Mouse (Mus musculus) heart, embryonic 16.5 days (tissue): ENCODE data around the gene Nmu. TPM values are rescaled to one million over a fixed set of nuclear protein-coding genes. Genes with fewer than 3 reads are reported as not detected.

Source experiments
- ATAC-seq: fragments of 200-750 bp; cut with Nextera tagmentation; replicated peaks from 2 replicates; pipeline ENCODE4 v1.8.0; 2017; ENCODE audit warnings: moderate number of reproducible peaks; ENCODE audit not compliant: insufficient read depth, low FRiP score; ENCODE audit errors: extremely low read depth
- H3K27ac ChIP-seq: fragments of 300-500 bp; sonication (generic); 2 replicates; pipeline ENCODE4 v1.5.1; 2014; ENCODE audit warnings: mild to moderate bottlenecking, low read length, control low read depth, moderate library complexity
- H3K27me3 ChIP-seq: fragments of 300-500 bp; sonication (generic); 2 replicates; pipeline ENCODE4 v1.6.1; 2014; ENCODE audit warnings: low read length, mixed read lengths; ENCODE audit not compliant: control insufficient read depth, insufficient read depth
- H3K36me3 ChIP-seq: fragments of 300-500 bp; sonication (generic); 2 replicates; pipeline ENCODE4 v1.6.1; 2014; ENCODE audit not compliant: control insufficient read depth, insufficient read depth
- H3K4me1 ChIP-seq: fragments of 300-500 bp; sonication (generic); 2 replicates; pipeline ENCODE4 v1.6.1; 2014; ENCODE audit warnings: low read length, mixed read lengths; ENCODE audit not compliant: control insufficient read depth, insufficient read depth
- H3K4me2 ChIP-seq: fragments of 300-500 bp; sonication (generic); 2 replicates; pipeline ENCODE4 v1.6.1; 2014; ENCODE audit warnings: low read depth, mild to moderate bottlenecking, control low read depth, low read length
- H3K4me3 ChIP-seq: fragments of 300-500 bp; sonication (generic); 2 replicates; pipeline ENCODE4 v1.5.1; 2014; ENCODE audit warnings: mild to moderate bottlenecking, control low read depth, low read length
- H3K9ac ChIP-seq: fragments of 300-500 bp; sonication (generic); 2 replicates; pipeline ENCODE4 v1.6.1; 2014; ENCODE audit warnings: low read length, control low read depth
- H3K9me3 ChIP-seq: fragments of 300-500 bp; sonication (generic); replicated peaks from 2 replicates; pipeline ENCODE4 v1.6.1; 2016; ENCODE audit warnings: low read length; ENCODE audit not compliant: control insufficient read depth
- WGBS: fragments of 180-500 bp; shearing (Covaris S2); extraction: QIAGEN DNeasy Blood & Tissue Kit; methylation state at CpG from one replicate; pipeline ENCODE4 v1.1.7; 2014; 5-methylcytosine and 5-hydroxymethylcytosine counted together
- polyA plus RNA-seq: library from polyadenylated mRNA; unstranded; fragments of >200 nt; fragmentation: Nextera tagmentation; extraction: Ambion mirVana; gene quantifications from 2 replicates; pipeline ENCODE4 v1.2.1, GENCODE M21; 2015

Nmu gene
- polyA plus RNA-seq, 1 experiment from 2014 or later: not detected

- no peaks in the 10 kb centered on the region for H3K9me3 ChIP-seq
- H3K4me3 ChIP-seq: no peak overlapping the region
- H3K36me3 ChIP-seq: no peaks in the 10 kb centered on the region
- H3K4me1 ChIP-seq: 0 out of 2 replicates have a peak, but pooled peaks cover 3% of the 10 kb centered on the region
- H3K9ac ChIP-seq: no peak overlapping the region
- no peak overlapping the region for H3K27ac ChIP-seq
- WGBS: 50% methylated on average over 5 of the region's 5 CpGs
- no peak for ATAC-seq
- H3K27me3 ChIP-seq: peaks cover 13% of the 10 kb centered on the region
- H3K4me2 ChIP-seq: no peak overlapping the region
Observed at GRCm38 (mm10) chr5:76365406-76365805, 1.8 kb upstream of the Nmu start.

GRCm38 (mm10) chr5:76360786-76361185, 2.8 kb downstream of the Nmu start:
- Histone ChIP-seq H3K27ac (no peak overlapping the region), H3K27me3 (peaks cover 13% of the 10 kb centered on the region), H3K9me3 (no peaks in the 10 kb centered on the region), H3K4me1 (0 out of 2 replicates have a peak, but pooled peaks cover 3% of the 10 kb centered on the region), H3K9ac (no peak overlapping the region), H3K4me2 (no peak overlapping the region), H3K36me3 (no peaks in the 10 kb centered on the region), H3K4me3 (no peak overlapping the region)
- WGBS: 76% methylated on average over 4 of the region's 4 CpGs
- ATAC-seq: no peak

- Histone ChIP-seq H3K4me2 (no peak overlapping the region), H3K9me3 (no peaks in the 10 kb centered on the region), H3K9ac (no peak overlapping the region), H3K36me3 (no peaks in the 10 kb centered on the region), H3K27ac (no peak overlapping the region), H3K4me3 (no peak overlapping the region), H3K4me1 (0 out of 2 replicates have a peak, but pooled peaks cover 3% of the 10 kb centered on the region), H3K27me3 (peaks cover 13% of the 10 kb centered on the region)
- no peak for ATAC-seq
- WGBS: 71% methylated on average over 1 of the region's 1 CpGs
Observed at GRCm38 (mm10) chr5:76360057-76360456, 3.5 kb downstream of the Nmu start.

- no peak overlapping the region for H3K4me2 ChIP-seq
- 72% methylated on average over 7 of the region's 7 CpGs for WGBS
- no peak overlapping the region for H3K9ac ChIP-seq
- H3K4me1 ChIP-seq: no peaks in the 10 kb centered on the region
- H3K27me3 ChIP-seq: no peaks in the 10 kb centered on the region
- no peaks in the 10 kb centered on the region for H3K36me3 ChIP-seq
- no peaks in the 10 kb centered on the region for H3K9me3 ChIP-seq
- no peak overlapping the region for H3K27ac ChIP-seq
- no peak for ATAC-seq
- H3K4me3 ChIP-seq: no peak overlapping the region
Observed at GRCm38 (mm10) chr5:76351953-76352611, 11.5 kb downstream of the Nmu start.

GRCm38 (mm10) chr5:76351537-76351936, 12.1 kb downstream of the Nmu start:
- no peak for ATAC-seq
- Histone ChIP-seq H3K4me3 (no peak overlapping the region), H3K4me2 (no peak overlapping the region), H3K9ac (no peak overlapping the region), H3K36me3 (no peaks in the 10 kb centered on the region), H3K27me3 (no peaks in the 10 kb centered on the region), H3K9me3 (no peaks in the 10 kb centered on the region), H3K4me1 (no peaks in the 10 kb centered on the region), H3K27ac (no peak overlapping the region)
- 69% methylated on average over 5 of the region's 5 CpGs for WGBS

- Histone ChIP-seq H3K9ac (no peak overlapping the region), H3K4me2 (no peak overlapping the region), H3K36me3 (no peaks in the 10 kb centered on the region), H3K9me3 (no peaks in the 10 kb centered on the region), H3K4me3 (no peak overlapping the region), H3K27ac (no peak overlapping the region), H3K4me1 (no peaks in the 10 kb centered on the region), H3K27me3 (no peaks in the 10 kb centered on the region)
- no peak for ATAC-seq
- WGBS: 65% methylated on average over 2 of the region's 2 CpGs
Observed at GRCm38 (mm10) chr5:76346137-76346536, 17.5 kb downstream of the Nmu start.

GRCm38 (mm10) chr5:76340931-76341330, 22.7 kb downstream of the Nmu start:
- H3K27ac ChIP-seq: no peak overlapping the region
- no peaks in the 10 kb centered on the region for H3K9me3 ChIP-seq
- no peak for ATAC-seq
- no peaks in the 10 kb centered on the region for H3K4me1 ChIP-seq
- no peak overlapping the region for H3K9ac ChIP-seq
- H3K4me3 ChIP-seq: no peak overlapping the region
- no peak overlapping the region for H3K4me2 ChIP-seq
- H3K27me3 ChIP-seq: no peaks in the 10 kb centered on the region
- no peaks in the 10 kb centered on the region for H3K36me3 ChIP-seq
- WGBS: 58% methylated on average over 2 of the region's 2 CpGs

- 80% methylated on average over 8 of the region's 8 CpGs for WGBS
- Histone ChIP-seq H3K9me3 (no peaks in the 10 kb centered on the region), H3K4me2 (no peak overlapping the region), H3K9ac (no peak overlapping the region), H3K27ac (no peak overlapping the region), H3K4me1 (no peaks in the 10 kb centered on the region), H3K27me3 (no peaks in the 10 kb centered on the region), H3K36me3 (no peaks in the 10 kb centered on the region), H3K4me3 (no peak overlapping the region)
- ATAC-seq: no peak
Observed at GRCm38 (mm10) chr5:76337100-76337499, 26.5 kb downstream of the Nmu start.

GRCm38 (mm10) chr5:76333833-76334232, 29.8 kb downstream of the Nmu start:
- H3K27ac ChIP-seq: no peak overlapping the region
- no peak overlapping the region for H3K4me2 ChIP-seq
- no peak for ATAC-seq
- no peaks in the 10 kb centered on the region for H3K36me3 ChIP-seq
- no peak overlapping the region for H3K9ac ChIP-seq
- H3K27me3 ChIP-seq: no peaks in the 10 kb centered on the region
- no peaks in the 10 kb centered on the region for H3K9me3 ChIP-seq
- 72% methylated on average over 4 of the region's 4 CpGs for whole genome bisulfite sequencing
- no peaks in the 10 kb centered on the region for H3K4me1 ChIP-seq
- H3K4me3 ChIP-seq: no peak overlapping the region
